Mouse (Mus musculus): ENCODE results near the gene Rab7.

GRCm38 (mm10) chr6:88056866-88057265 is 11.8 kb upstream of the Rab7 start:
- TF ChIP-seq CTCF (IDR thresholded peaks at IDR 0.05; ENCODE audit: extremely low read depth, insufficient read depth, low read length): no peak
- no peak for TF ChIP-seq POLR2A (IDR thresholded peaks at IDR 0.05; ENCODE audit: extremely low read depth, insufficient read depth, low read length)
